Mouse (Mus musculus) forebrain, embryonic 15.5 days (tissue): ENCODE measurements around the gene Rapgef3. TPM values are rescaled to one million over a fixed set of nuclear protein-coding genes. Genes with fewer than 3 reads are reported as not detected.
A peak's percentile ranks its signal among the peaks of the same experiment; 100 is the strongest.

Source experiments
- ATAC-seq: fragments of 200-750 bp; cut with Nextera tagmentation; replicated peaks from 2 replicates; pipeline ENCODE4 v1.8.0; 2017; ENCODE audit warnings: mild to moderate bottlenecking, moderate TSS enrichment, moderate library complexity
- H3K27ac ChIP-seq: fragments of 300-500 bp; sonication (generic); replicated peaks from 2 replicates; pipeline ENCODE4 v1.5.1; 2015; ENCODE audit warnings: mild to moderate bottlenecking, inconsistent platforms
- H3K27me3 ChIP-seq: fragments of 300-500 bp; sonication (generic); 2 replicates; pipeline ENCODE4 v1.6.1; 2015; ENCODE audit warnings: inconsistent platforms
- H3K36me3 ChIP-seq: fragments of 300-500 bp; sonication (generic); 2 replicates; pipeline ENCODE4 v1.6.1; 2015; ENCODE audit warnings: mild to moderate bottlenecking, inconsistent platforms
- H3K4me1 ChIP-seq: fragments of 300-500 bp; sonication (generic); 2 replicates; pipeline ENCODE4 v1.6.1; 2015; ENCODE audit warnings: inconsistent platforms
- H3K4me2 ChIP-seq: fragments of 300-500 bp; sonication (generic); replicated peaks from 2 replicates; pipeline ENCODE4 v1.6.1; 2015; ENCODE audit warnings: mild to moderate bottlenecking, inconsistent platforms
- H3K4me3 ChIP-seq: fragments of 300-500 bp; sonication (generic); 2 replicates; pipeline ENCODE4 v1.5.1; 2015; ENCODE audit warnings: mild to moderate bottlenecking, inconsistent platforms
- H3K9ac ChIP-seq: fragments of 300-500 bp; sonication (generic); replicated peaks from 2 replicates; pipeline ENCODE4 v1.6.1; 2015; ENCODE audit warnings: mild to moderate bottlenecking, inconsistent platforms
- H3K9me3 ChIP-seq: fragments of 300-500 bp; sonication (generic); 2 replicates; pipeline ENCODE4 v1.6.1; 2016; ENCODE audit warnings: inconsistent platforms
- WGBS: fragments of 180-500 bp; shearing (Covaris S2); methylation state at CpG from one replicate; pipeline ENCODE4 v1.1.7; 2015; ENCODE audit warnings: mixed read lengths; 5-methylcytosine and 5-hydroxymethylcytosine counted together
- polyA plus RNA-seq: library from polyadenylated mRNA; unstranded; fragments of >200 nt; fragmentation: Nextera tagmentation; extraction: Ambion mirVana; gene quantifications from 2 replicates; pipeline ENCODE4 v1.2.1, GENCODE M21; 2015

The Rapgef3 gene
- polyA plus RNA-seq, 1 experiment from 2014 or later, result 9.0 TPM

DNA sequence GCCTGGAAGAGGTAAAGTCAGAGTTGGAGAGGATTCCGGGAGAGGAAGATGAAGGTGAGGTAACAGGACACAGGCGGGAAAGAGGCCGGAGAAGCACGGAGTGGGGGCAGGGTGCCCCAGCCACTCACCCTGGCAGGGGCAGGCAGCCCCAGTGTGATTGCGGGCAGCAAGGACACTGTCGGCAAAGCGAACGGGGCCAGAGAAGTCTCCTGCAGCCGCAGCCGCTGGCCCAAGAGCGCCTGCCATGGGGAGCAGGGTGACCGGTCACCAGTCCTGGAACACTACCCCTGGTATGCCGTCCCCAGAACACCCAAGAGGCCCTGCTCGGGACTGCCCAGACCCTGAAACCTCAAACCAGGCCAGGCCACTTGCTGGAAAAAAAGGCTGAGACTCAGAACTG is 40.8 kb upstream of the Rapgef3 start:
- WGBS, result 83% methylated on average over 14 of the region's 14 CpGs
- no peaks in the 10 kb centered on the region for H3K9me3 ChIP-seq
- no peak overlapping the region for H3K9ac ChIP-seq
- ATAC-seq, result no peak
- H3K27ac ChIP-seq, result no peak overlapping the region
- H3K27me3 ChIP-seq, result no peaks in the 10 kb centered on the region
- H3K4me1 ChIP-seq, result peaks cover 22% of the 10 kb centered on the region
- H3K36me3 ChIP-seq, result peaks cover 26% of the 10 kb centered on the region
- H3K4me2 ChIP-seq, result no peak overlapping the region
- H3K4me3 ChIP-seq, result no peak overlapping the region

DNA sequence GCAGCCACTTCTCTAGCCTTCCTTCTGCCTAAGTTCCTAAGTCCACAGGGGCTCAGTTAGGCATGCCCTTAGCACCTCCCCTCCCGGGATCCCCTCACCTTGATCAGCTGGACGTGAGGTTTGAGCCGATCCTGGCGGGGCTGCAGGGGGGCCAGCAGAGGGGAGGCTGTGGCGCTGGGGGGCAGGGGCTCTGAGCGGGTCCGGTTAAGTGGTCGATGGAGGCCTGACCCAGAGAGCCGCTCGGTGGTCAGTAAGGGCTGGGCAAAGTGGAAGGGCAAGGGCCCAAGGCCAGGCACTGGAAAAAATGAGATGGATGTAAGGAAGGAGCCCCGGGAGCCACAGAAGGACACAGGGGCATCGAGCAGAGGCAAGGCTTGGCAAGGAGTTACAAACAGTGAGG is 40.1 kb upstream of the Rapgef3 start:
- Histone ChIP-seq H3K9ac (no peak overlapping the region), H3K4me2 (no peak overlapping the region), H3K27me3 (no peaks in the 10 kb centered on the region), H3K4me3 (no peak overlapping the region), H3K4me1 (peaks cover 17% of the 10 kb centered on the region), H3K27ac (no peak overlapping the region), H3K9me3 (no peaks in the 10 kb centered on the region), H3K36me3 (peaks cover 26% of the 10 kb centered on the region)
- 75% methylated on average over 12 of the region's 12 CpGs for WGBS
- no peak for ATAC-seq

DNA sequence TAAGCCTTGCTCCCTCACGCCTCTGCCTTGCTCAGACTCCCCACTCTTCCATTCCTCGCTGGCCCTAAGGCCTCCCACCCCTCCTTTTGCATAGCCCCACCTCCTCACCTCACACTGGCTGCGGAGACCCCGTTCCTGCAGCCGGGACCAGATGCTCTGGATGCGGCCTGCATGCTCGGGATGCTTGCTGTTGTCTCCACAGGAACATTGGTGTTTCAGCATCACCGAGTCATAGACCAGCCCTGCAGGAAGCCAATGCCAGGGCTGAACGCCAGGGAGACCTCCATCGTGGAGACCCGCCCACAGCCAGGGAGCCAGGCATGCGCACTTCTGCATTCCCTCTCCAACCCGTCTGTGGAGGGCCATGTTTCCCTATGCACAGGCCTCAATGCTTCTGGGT is 34.8 kb upstream of the Rapgef3 start:
- H3K4me2 ChIP-seq, result peak overlapping the region; percentile 37
- 15% methylated on average over 13 of the region's 13 CpGs for WGBS
- peaks cover 18% of the 10 kb centered on the region for H3K36me3 ChIP-seq
- ATAC-seq, result peak; percentile 53
- H3K27me3 ChIP-seq, result no peaks in the 10 kb centered on the region
- peaks cover 22% of the 10 kb centered on the region for H3K4me1 ChIP-seq
- peak overlapping the region; percentile 32 for H3K4me3 ChIP-seq
- H3K9me3 ChIP-seq, result no peaks in the 10 kb centered on the region
- H3K27ac ChIP-seq, result peak overlapping the region; percentile 58
- 0 out of 2 replicates have a peak overlapping the region, but pooled peaks have one; percentile 29 for H3K9ac ChIP-seq

DNA sequence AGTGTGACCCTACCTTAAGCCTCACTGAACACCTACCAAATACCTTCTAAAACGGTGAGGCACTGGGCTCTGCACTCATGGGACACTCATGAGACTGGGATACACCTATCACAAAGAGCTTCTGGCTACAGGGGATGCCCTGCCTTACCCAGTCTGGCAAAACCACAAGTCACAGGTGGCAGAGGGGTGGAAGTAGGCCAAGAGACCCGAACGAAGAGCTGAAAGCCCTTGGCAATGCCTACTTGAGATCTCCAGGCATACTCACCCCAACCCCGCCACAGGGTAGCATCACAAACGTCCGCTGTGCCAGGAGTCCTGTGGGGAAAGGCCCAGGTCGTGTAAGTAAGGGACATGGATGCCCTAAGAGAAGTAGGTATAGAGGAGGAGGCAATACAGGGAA is 34.0 kb upstream of the Rapgef3 start:
- H3K27ac ChIP-seq, result no peak overlapping the region
- H3K4me2 ChIP-seq, result 0 out of 2 replicates have a peak overlapping the region, but pooled peaks have one; percentile 37
- peaks cover 19% of the 10 kb centered on the region for H3K36me3 ChIP-seq
- ATAC-seq, result no peak
- peaks cover 22% of the 10 kb centered on the region for H3K4me1 ChIP-seq
- no peak overlapping the region for H3K4me3 ChIP-seq
- no peak overlapping the region for H3K9ac ChIP-seq
- H3K27me3 ChIP-seq, result no peaks in the 10 kb centered on the region
- H3K9me3 ChIP-seq, result no peaks in the 10 kb centered on the region
- WGBS, result 72% methylated on average over 7 of the region's 7 CpGs

DNA sequence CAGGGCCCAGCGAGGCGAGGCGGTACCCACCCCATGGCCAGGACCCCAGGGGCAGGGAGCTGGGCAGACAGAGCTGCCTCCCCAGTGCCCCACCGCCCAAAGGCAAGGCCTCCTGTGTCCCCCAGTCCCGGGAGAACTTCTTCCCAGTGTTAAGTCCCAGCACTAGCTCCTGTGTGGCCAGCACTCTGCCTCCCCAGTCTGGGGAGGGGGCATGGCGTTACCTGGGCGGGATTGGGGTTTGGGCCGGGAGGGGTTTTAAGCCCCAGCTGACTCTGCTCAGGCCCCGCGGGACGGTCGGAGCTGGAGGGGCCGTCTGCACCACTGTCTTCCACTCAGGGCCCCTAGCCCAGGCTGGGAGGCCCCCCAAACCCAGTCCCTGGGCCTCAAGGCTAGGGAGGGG is 33.1 kb upstream of the Rapgef3 start:
- no peak overlapping the region for H3K4me2 ChIP-seq
- peaks cover 22% of the 10 kb centered on the region for H3K4me1 ChIP-seq
- H3K4me3 ChIP-seq, result no peak overlapping the region
- no peak overlapping the region for H3K9ac ChIP-seq
- H3K9me3 ChIP-seq, result no peaks in the 10 kb centered on the region
- peaks cover 29% of the 10 kb centered on the region for H3K36me3 ChIP-seq
- ATAC-seq, result no peak
- no peak overlapping the region for H3K27ac ChIP-seq
- H3K27me3 ChIP-seq, result no peaks in the 10 kb centered on the region
- 84% methylated on average over 13 of the region's 13 CpGs for WGBS

DNA sequence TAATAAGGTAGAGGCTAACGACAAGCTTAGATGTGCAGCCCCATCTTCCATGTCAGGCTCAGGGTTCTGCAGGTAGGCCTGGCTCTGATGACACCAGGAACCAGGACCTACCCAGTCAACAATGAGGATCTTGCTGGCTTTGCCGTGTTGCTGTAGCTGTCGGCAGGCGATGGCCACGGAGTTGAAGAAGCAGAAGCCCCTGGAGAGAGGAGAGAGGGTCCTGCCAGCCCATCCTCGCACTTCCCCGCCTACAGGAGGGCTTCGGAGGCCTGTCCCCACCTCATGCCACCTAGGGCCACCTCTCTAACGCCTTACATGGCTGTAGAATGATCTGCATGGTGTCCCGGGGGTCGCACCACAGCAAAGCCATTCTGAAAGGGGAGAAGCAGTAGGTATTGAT is 31.7 kb upstream of the Rapgef3 start:
- Histone ChIP-seq H3K4me1 (peaks cover 22% of the 10 kb centered on the region), H3K36me3 (peaks cover 31% of the 10 kb centered on the region), H3K4me2 (no peak overlapping the region), H3K9ac (no peak overlapping the region), H3K9me3 (no peaks in the 10 kb centered on the region), H3K27ac (no peak overlapping the region), H3K4me3 (no peak overlapping the region), H3K27me3 (no peaks in the 10 kb centered on the region)
- ATAC-seq, result no peak
- WGBS, result 92% methylated on average over 8 of the region's 11 CpGs

DNA sequence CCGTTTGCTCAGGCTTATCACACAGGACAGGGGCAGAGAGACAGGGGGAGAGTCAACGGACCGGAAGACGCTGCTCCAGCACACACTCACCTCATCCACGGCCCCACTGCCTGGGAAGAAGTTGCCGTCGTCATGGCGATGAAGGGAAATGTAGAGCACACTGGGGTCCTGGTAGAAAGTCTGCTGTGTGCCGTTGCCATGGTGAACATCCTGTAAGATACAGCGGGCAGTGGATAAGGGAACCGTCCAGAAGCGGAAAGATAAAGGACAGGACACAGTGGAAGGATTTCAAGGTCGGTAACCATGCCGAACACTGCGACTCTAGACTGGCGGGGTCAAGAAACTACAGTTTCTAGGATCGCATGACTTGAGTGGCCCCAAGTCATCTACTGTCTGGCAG is 30.4 kb upstream of the Rapgef3 start:
- H3K4me1 ChIP-seq, result peaks cover 22% of the 10 kb centered on the region
- H3K27me3 ChIP-seq, result no peaks in the 10 kb centered on the region
- 29% methylated on average over 17 of the region's 17 CpGs for WGBS
- ATAC-seq, result peak; percentile 47; the same call in 1 of the 2 replicates
- H3K36me3 ChIP-seq, result peaks cover 42% of the 10 kb centered on the region
- H3K4me3 ChIP-seq, result no peak overlapping the region
- no peaks in the 10 kb centered on the region for H3K9me3 ChIP-seq
- no peak overlapping the region for H3K9ac ChIP-seq
- H3K27ac ChIP-seq, result 0 out of 2 replicates have a peak overlapping the region, but pooled peaks have one; percentile 19
- no peak overlapping the region for H3K4me2 ChIP-seq

DNA sequence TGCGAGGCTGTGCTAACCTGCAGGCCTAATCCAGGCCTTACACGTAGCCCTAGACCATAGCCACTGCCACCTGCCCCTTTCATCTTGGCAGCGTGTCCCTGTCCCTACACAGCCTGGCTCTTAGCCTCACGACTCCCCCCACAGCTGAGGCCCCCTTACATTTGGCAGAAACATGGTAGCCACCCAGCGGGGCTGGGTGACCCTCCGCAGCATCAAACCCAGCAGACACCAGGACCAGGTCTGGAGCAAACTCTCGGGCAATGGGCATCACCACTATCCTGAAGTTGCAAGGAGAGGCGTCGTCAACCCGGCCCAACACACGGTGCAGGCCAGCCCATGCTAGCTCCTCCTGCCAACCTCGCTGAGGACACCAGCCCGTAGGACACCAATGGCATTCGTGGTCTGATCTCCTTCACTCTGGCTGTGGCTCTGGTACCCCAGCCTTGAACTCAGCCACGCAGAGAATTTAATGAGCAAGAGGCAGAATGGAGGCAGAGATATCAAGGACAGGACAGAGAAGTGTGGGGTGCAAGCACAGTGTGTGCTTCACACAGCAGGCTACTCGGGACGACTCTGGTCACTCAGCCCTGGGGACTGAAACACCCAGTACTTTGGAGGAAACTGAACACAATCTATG is 29.0 kb upstream of the Rapgef3 start:
- no peak for ATAC-seq
- peaks cover 45% of the 10 kb centered on the region for H3K36me3 ChIP-seq
- no peak overlapping the region for H3K4me3 ChIP-seq

DNA sequence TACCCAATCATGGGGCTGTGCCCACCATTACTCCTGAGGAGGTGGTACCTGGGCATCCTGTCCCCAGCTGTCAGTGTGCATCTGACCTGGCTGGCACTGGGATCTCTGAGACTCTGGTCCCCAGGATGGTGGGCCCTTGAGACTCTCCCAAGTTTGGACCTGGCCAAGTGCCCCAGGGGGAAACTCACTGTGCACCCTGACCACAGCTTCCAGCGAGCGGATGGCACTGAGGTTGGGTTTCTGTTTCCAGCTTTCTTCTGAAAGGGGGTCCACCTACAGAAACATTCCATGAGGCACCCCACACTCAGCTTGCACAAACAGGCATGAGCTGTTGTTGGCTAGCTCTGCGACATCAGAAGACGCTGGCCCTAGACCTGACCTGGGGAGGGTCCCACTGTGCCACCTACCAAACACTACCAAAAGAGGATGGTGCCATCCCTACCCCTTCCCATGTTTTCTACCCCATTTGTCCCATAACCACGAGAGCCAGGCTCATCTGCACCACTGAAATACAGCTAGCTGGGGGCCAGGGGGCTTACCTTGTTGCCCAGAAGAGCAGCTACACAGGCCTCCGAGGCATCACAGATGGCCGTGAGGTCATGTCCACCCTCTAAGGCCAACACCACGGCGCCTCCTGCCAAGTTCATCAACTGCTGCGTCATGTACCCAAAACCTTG is 27.9 kb upstream of the Rapgef3 start:
- Histone ChIP-seq H3K4me3 (no peak overlapping the region), H3K36me3 (peaks cover 53% of the 10 kb centered on the region)
- no peak for ATAC-seq

More for the DNA sequence above, 29.0 kb upstream of the Rapgef3 start:
- Histone ChIP-seq H3K4me1 (peaks cover 11% of the 10 kb centered on the region), H3K9ac (no peak overlapping the region), H3K4me2 (no peak overlapping the region), H3K27me3 (no peaks in the 10 kb centered on the region), H3K9me3 (no peaks in the 10 kb centered on the region), H3K27ac (no peak overlapping the region)
- WGBS, result 95% methylated on average over 17 of the region's 17 CpGs

DNA sequence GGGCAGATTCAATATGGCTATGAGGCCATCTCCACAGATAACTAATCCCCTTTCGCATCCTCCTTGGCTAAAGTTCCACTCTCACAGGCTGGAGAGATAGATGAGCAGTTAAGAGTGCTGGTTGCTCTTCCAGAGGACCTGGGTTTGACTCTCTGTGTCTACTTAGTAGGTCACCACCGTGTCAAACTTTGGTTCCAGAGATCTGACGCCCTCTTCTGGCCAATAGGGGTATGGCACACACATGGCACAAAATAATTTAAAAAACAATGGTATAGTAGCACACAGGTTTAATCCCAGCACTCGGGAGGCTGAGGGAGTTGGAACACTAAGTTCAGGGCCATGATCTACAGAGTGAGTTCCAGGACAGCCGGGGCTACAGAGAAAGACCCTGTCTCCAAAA is 26.5 kb upstream of the Rapgef3 start:
- Histone ChIP-seq H3K4me1 (peaks cover 9% of the 10 kb centered on the region), H3K4me3 (no peak overlapping the region), H3K9ac (no peak overlapping the region), H3K4me2 (no peak overlapping the region), H3K36me3 (peaks cover 55% of the 10 kb centered on the region), H3K9me3 (no peaks in the 10 kb centered on the region), H3K27ac (no peak overlapping the region), H3K27me3 (no peaks in the 10 kb centered on the region)
- ATAC-seq, result no peak
- WGBS, result 75% methylated on average over 5 of the region's 5 CpGs

More for the DNA sequence above, 27.9 kb upstream of the Rapgef3 start:
- Histone ChIP-seq H3K4me1 (peaks cover 9% of the 10 kb centered on the region), H3K27me3 (no peaks in the 10 kb centered on the region), H3K27ac (no peak overlapping the region), H3K9me3 (no peaks in the 10 kb centered on the region), H3K4me2 (no peak overlapping the region), H3K9ac (no peak overlapping the region)
- 96% methylated on average over 10 of the region's 10 CpGs for WGBS

DNA sequence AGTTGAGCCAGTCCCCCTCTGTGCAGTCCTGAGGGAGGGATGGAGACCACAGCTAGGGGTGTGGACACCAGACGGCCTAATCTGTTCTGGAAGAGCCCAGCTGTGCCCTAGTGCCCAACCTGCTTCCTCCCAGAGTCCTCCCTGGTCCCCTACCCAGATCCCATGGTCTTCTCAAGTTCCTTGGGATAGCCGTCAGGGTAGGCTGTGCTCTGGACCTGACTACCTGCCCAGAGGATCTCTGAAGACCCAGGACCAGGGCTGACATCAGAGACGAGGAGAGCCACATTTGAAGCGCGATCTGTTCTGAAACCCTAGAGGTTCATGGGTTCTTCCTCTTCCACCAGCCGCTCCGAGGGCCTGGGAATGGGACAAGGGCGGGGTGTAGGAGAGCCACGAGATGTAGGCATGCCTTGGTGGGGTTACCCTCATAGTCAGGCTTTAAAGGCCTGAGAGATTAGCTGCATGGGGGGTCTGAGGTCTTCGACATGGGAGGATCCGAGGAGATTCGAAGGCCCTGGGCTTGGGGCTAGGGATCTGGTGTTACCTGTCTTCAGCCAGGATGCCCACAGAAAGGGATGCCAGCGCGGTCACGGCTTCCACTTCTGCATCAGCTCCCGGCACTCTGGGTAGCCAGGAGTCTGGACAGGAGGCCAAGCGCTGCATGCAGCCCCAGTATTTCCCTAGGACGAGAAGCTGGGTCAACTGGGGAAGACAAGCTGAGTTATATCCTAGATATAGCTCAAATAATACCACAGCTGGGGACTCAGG is 25.8 kb upstream of the Rapgef3 start:
- Histone ChIP-seq H3K36me3 (peaks cover 53% of the 10 kb centered on the region), H3K27me3 (no peaks in the 10 kb centered on the region)

DNA sequence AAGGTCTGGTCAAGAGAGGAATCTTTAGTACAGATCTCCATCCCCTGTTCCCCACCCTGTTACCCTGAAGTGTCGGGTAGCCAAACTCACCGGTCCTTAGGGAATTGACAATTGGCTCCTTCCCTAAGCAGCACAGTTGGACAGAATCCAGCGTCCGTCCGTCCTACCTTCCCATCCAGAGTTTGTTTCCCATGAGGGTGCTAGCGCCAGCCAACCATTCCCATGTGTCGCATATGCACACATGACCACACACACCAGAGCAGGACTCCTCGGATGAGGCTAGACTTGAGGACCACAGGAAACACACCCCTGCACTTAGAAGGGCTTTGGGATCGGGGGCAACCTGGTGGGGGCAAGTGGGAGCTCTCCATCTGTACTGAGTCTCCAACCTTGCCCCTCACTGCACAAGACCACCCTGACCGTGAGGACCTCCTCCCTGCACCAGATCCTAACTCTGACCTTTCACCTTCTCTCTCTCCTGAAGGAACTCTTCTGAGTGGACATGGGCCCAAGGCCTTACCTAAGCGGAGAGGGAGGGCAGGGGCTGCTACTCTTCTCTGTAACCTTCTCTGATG is 23.4 kb upstream of the Rapgef3 start:
- no peak overlapping the region for H3K9ac ChIP-seq
- 92% methylated on average over 11 of the region's 11 CpGs for WGBS
- no peak overlapping the region for H3K4me2 ChIP-seq
- no peaks in the 10 kb centered on the region for H3K9me3 ChIP-seq
- H3K4me3 ChIP-seq, result no peak overlapping the region
- peaks cover 14% of the 10 kb centered on the region for H3K4me1 ChIP-seq
- no peak for ATAC-seq
- H3K27ac ChIP-seq, result no peak overlapping the region
- H3K36me3 ChIP-seq, result peaks cover 36% of the 10 kb centered on the region
- no peaks in the 10 kb centered on the region for H3K27me3 ChIP-seq

More for the DNA sequence above, 25.8 kb upstream of the Rapgef3 start:
- no peaks in the 10 kb centered on the region for H3K9me3 ChIP-seq
- H3K9ac ChIP-seq, result no peak overlapping the region
- ATAC-seq, result no peak
- no peak overlapping the region for H3K27ac ChIP-seq
- no peak overlapping the region for H3K4me3 ChIP-seq
- peaks cover 14% of the 10 kb centered on the region for H3K4me1 ChIP-seq
- WGBS, result 90% methylated on average over 18 of the region's 18 CpGs
- no peak overlapping the region for H3K4me2 ChIP-seq
